Mouse (Mus musculus) B cell, adult 2 months (primary cell): ENCODE measurements around the gene Cmss1.

Source experiments
- DNase-seq, 2 experiments: peaks; one replicate each; pipeline ENCODE4 v3.0.0; 2022

Cmss1 gene

GRCm38 (mm10) chr16:57513562-57513961 is 93.1 kb downstream of the Cmss1 start:
- no peak for DNase-seq

DNA sequence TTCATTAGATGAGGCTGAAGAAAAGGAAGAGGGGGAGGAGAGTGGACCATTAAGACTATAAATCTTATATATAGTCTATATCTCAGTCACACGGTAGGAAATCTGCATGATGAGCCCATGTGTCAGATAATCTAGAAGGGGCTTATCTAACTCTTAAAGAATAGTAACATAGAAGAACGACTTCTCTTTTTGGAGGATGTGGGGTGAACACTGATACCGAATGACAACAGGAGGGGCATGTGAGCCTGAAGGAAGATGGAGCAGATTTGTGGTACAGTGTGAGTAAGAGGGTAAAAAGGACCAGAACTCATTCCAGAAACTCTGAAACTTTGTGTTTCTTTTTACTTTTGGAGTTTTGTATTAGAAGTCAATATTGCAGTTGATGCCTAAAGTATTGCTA is 97.6 kb downstream of the Cmss1 start:
- no peak for DNase-seq

DNA sequence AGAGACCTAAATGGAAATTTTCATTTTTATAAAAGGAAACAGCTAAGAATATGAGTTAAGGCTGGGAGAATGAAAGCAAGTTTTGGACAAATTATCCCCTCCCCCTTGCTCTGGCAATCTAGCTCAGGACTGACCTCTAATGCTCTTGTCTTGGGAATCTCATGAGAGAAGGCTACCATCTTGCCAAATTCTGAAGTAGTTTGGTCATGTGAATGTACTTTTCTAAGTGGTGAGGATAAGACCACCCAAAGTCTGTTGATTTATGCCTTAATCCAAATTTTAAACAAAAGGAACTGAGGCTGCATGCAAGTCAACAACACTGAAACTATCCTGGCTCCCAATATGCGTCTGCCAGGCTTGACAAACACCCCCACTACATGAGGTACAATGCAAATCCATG is 98.3 kb downstream of the Cmss1 start:
- no peak for DNase-seq

DNA sequence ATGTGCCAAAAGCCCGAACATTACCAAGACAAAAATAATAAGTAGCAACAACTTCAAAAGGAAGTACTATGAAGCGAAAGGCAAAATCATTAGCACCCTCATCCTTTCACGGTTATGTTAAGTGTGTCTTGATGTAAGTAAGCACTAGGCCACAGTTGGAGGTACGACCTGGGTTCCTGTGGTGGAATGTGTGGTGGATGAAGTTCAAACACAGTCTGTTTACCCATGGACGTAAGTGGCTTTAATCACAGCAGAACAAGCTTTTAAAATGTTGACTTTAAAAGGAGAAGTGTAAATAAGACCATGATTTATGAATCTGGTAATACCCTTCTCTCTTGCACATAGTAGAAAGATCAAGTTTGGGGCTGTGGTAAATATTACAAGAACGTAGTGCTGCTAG is 100.5 kb downstream of the Cmss1 start:
- DNase-seq: no peak

DNA sequence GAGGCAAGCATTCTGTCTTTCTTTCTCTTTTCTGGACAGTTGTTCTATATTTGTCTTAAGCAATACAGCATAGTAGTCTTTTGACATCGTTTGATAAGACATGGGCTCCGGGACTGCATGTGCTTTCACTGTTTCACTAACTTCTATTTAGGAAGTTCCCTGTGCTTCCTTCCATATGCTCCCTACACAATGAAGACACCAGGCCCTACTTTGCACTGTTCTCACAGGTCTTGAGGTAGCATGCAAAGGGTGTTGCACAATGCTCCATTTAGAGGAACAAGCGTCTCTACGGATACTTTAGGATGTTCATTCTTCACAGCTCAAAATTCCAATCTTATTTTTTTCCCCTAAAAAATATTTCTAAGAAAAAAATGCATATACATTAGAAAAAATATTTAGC is 101.9 kb downstream of the Cmss1 start:
- DNase-seq: no peak

DNA sequence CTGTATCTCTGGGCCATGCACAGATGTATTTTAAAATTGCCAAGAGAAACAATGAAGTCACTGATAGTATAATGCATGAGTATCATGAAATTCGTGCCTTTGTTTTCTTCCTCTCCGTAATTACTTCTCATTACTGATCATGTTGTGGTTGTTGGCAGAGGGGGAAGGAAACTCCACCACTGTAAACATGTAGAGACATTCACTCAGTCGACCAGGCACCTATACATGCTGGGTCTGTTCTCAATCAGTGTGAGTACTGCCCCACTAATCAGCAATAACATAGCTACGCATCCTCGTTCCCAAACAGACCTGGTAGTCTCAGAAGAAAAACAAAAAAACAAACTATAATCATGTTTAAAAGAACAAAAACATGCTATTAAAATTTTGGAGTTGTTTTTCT is 103.9 kb downstream of the Cmss1 start:
- no peak for DNase-seq

DNA sequence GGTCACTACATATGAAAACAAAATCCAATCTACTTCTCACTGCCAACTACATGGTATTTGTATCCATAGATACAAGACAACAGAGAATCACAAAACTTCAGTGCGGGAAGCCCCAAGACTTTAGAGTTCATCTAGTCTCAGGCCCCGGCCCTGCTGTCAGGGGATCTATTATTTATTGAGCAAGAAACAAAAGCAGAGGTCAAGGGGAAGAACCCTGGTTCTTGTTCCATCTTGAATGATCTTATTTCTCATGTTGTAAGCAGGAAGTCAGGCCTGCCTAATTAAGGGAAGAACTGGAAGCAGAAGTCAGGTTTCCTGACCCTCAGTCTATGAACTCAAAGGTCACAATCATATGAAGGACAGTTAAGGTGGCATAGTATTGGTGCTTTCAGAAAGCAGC is 104.4 kb downstream of the Cmss1 start:
- peak; percentile 31 to 35 for DNase-seq

GRCm38 (mm10) chr16:57500851-57501250 is 105.8 kb downstream of the Cmss1 start:
- no peak for DNase-seq

DNA sequence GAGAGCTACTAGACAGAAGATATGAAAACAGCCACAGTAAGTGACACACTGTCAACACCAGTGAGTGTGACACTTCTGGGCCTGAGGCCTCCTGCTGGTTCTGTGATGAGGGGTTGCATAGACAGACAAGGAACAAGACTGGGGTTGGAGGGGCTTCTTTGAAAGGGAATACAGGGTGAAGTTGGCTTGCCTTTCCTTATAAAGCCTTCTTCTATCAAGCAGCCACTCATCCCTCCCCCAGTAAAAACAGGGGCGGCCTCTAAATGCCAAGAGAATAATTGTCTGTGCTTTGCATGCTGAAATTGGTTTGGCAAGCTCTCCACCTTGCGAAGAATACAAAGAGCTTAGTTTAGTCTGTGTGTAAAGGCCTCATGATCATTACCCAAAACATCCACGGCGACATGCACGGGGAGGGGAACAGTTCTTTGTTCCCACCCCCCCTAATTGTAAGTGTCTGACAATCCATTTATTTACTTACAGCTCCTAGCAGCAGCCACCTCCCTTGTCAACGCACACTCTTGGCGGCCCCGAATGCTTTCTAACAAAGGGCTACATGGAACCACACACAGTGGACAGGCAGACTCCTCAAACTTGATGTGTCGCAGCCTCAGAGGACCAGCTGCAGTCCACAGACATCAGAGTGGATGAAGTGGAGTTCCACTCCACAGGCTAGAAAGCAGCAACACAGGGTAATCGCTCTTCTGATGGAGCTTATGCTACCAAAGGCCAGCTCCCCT is 110.1 kb downstream of the Cmss1 start:
- DNase-seq: no peak

- DNase-seq: no peak
Observed at GRCm38 (mm10) chr16:57495476-57496203, 111.0 kb downstream of the Cmss1 start.

DNA sequence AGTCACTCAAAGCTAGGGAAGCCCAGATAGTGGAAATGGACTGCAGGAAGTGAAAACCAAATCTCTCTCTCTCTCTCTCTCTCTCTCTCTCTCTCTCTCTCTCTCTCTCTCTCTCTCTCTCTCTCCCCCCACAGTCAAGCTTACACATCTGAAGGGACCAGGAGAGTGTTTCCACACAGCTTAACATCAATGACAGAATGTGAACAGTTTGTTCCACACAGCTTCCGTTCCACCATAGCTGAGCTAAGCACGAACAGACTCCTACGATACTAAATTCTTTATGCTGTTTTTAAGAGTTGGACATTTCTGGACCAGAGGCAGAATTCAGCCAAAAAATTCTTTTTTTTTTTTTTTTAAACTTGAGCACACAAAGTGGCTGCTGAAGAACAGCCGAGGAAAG is 114.8 kb downstream of the Cmss1 start:
- DNase-seq: no peak

DNA sequence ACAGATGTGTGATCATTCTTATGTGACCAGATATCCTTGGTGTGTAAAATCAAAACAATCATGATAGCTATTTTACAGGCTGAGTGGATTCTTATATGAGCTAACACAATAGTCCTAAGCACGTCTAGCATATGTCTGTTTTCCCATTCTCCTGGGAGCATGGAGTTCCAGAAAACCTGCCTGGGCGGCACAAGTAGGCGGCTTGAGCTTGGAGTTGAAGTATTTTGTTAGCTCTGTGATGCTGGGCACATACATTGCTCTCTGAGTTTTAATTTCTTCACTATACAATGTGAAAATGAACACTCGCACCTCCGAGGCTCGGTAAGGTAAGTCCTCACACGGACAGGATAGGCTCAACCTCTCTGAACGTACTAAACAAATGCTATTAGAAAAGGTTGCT is 116.0 kb downstream of the Cmss1 start:
- DNase-seq: no peak

DNA sequence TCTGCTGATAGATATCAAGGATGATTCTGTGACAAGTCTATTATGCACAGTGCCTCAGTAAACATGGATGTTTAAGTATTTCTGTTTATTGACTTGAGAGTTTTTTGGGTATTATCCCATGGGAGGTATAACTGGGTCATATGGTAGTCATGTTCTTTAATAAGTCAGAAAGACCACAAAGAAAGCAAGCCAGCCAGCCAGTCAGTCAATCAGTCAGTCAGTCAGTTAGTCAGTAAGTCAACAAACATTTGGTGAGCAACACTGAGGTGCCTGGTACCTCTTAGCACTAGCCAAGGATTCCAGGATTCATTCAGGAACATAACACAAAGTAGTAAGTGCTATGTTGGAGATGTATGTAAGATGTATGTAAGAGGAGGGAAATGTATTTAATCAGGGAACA is 118.0 kb downstream of the Cmss1 start:
- DNase-seq: no peak

GRCm38 (mm10) chr16:57486266-57486665 is 120.4 kb downstream of the Cmss1 start:
- no peak for DNase-seq

GRCm38 (mm10) chr16:57485265-57485664 is 121.4 kb downstream of the Cmss1 start:
- DNase-seq: no peak

DNA sequence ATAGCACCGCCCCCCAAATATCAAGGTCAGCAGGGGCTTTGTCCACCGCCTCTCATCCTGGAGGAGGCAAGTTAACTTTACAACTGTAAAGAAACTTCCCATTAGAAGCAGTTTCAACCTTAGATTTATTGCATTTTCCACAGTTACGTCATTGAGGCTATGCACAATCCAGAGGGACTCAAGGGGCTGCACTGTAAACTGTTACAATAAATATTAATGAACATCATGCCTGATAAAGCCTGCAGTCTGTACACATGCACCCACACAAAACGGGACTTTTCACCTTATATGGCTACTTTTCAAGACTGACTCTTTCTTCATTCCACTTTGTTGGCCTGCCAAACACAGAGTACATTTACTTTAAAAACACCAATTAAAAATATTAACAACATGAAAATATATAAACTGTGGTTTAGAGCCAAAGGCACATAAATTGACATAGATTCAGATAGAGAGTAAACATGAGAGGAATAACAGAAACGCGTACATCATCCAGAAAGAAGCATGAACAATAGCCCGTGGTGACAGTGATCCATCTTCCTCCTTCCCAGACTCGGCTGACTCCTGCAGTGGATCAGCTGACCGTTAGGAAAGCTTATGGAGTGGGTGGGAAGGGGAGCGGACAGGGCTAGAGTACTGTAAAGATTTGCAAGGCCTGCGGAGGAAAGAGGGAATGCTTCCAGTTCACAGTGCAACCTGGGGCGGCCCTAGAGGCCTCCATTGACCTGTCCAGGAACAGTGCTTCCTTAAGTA is 122.4 kb downstream of the Cmss1 start:
- DNase-seq: no peak

- no peak for DNase-seq
Observed at GRCm38 (mm10) chr16:57483503-57483902, 123.2 kb downstream of the Cmss1 start.

- DNase-seq: no peak
Observed at GRCm38 (mm10) chr16:57482911-57483310, 123.8 kb downstream of the Cmss1 start.

DNA sequence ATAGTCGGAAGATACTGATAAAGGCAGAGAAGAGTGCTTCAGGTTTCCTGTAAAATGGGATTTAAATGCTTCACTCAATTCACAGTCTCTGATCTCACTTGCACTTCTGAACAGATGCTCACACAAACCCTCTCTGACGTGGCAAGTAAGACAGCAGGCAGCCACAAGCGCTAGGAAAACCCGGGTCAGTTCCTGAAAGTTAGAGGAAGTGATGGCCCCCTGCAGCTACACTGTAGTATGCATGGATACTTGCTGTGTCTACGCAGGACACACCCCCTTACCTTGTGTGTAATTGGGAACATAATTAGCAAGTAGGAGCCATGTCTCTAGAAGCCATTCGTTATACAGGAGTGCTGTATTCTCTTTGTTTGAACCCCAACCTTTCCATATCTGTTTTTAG is 124.4 kb downstream of the Cmss1 start:
- peak; percentile 42 to 55 for DNase-seq

DNA sequence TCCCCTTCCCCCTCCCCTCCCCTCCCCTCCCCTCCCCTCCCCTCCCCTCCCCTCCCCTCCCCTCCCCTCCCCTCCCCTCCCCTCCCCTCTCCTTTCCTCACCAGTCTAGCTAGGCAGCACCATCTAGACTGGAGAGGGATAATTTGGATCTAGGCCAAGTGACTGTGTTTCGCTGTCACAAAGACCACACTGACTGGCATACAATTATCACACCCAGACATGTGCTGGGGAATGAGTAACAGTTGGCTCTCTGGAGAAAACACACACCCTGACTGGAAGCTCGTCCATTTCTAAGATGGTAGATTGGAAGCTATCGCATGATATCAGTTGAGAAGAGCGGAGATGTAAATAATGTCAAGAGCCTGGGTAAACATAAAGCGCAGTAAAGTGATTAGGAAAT is 126.9 kb downstream of the Cmss1 start:
- no peak for DNase-seq

- no peak for DNase-seq
Observed at GRCm38 (mm10) chr16:57478451-57478850, 128.2 kb downstream of the Cmss1 start.

- DNase-seq: no peak
Observed at GRCm38 (mm10) chr16:57473415-57474085, 133.1 kb downstream of the Cmss1 start.

DNA sequence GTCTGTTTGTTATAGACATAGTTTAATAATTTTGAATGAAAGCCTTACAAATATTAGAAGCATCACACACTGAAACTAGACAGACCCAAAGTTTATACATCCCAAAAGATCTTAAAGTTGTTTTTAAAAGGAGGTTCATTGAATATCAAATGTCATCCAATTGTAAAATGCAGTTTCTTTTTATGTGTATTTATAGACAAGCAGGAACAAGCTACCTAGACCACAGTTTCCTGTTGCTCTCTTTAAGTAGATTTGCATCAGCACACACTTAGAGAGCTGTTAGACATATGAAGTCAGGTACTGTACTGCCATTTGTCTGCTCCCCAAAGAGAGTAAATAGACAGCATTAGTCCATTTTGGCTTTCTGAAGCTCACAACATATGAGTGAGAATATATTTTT is 135.6 kb downstream of the Cmss1 start:
- peak; percentile 21 to 36 for DNase-seq
